Comparison of ENCODE assay signal across 9 mouse cellular contexts in genomic region chr3:101701763-101702173, GRCm38 (mm10).
DNase-seq lines count a peak whose midpoint lies in the region.
"Had no signal": no experiment of that assay in that cellular context is flagged by ENCODE, and none has a peak within 500 bp of the region (broad histone marks: within the 10 kb centered on the region; RNA-seq: fewer than 3 reads in every experiment).

No protein-coding gene starts in this region.

- DNase-seq in cerebellum, adult 9-11 months = peak; percentile 49
- no peak for DNase-seq in cerebellum, adult 11-12 months
- peak; percentile 34 for DNase-seq in retina, postnatal 1 day
- no peak for DNase-seq in retina, embryonic 14.5 days (ENCODE audit: low spot score)
- DNase-seq in mesoderm, embryonic 11.5 days (ENCODE audit: low read depth, low spot score) = peak; percentile 14
- no peak for DNase-seq in gastrocnemius, postnatal 10 days
- DNase-seq in cerebellum, postnatal 14 days = no peak
- DNase-seq in frontal cortex, postnatal 14 days (ENCODE audit: low spot score in 2 of 2) = no peak
- DNase-seq: layer of hippocampus, adult 9-11 months had no signal

Comparison
In these comparisons a context has a peak if more than half of its experiments do, and no peak if none do; other contexts are left out.
1. DNase-seq: peak in cerebellum, adult 9-11 months (single experiment), retina, postnatal 1 day (single experiment) and mesoderm, embryonic 11.5 days (single experiment); none in cerebellum, adult 11-12 months (single experiment), retina, embryonic 14.5 days (single experiment), gastrocnemius, postnatal 10 days (single experiment), cerebellum, postnatal 14 days (0 of 2) and frontal cortex, postnatal 14 days (0 of 2).